ENCODE assay signal across 10 mouse cellular contexts in genomic region chr15:97003851-97004524, GRCm38 (mm10). TPM values are rescaled to one million over a fixed set of nuclear protein-coding genes. Genes with fewer than 3 reads are reported as not detected.
DNase-seq lines count a peak whose midpoint lies in the region; ATAC-seq and TF ChIP-seq lines count a peak whose summit lies in the region.
"Had no signal": no experiment of that assay in that cellular context is flagged by ENCODE, and none has a peak within 500 bp of the region (broad histone marks: within the 10 kb centered on the region; RNA-seq: fewer than 3 reads in every experiment).

No protein-coding gene starts in this region.

- no peak overlapping the region for H3K4me2 ChIP-seq in intestine, postnatal 0 days (replicated peaks; ENCODE audit: low read depth)
- H3K4me2 ChIP-seq in lung, postnatal 0 days (replicated peaks; ENCODE audit: low read depth, low read length), result no peak overlapping the region

- no peaks in the 10 kb centered on the region for H3K9me3 ChIP-seq in intestine, postnatal 0 days (ENCODE audit: control insufficient read depth)
- no peaks in the 10 kb centered on the region for H3K9me3 ChIP-seq in lung, postnatal 0 days (ENCODE audit: low read length)
- H3K9me3 ChIP-seq: forebrain, embryonic 13.5 days; midbrain, embryonic 13.5 days had no signal

- H3K4me3 ChIP-seq in intestine, postnatal 0 days (ENCODE audit: low read depth, low read length), result no peak overlapping the region
- no peak overlapping the region for H3K4me3 ChIP-seq in lung, postnatal 0 days (ENCODE audit: low read depth, low read length)
- H3K4me3 ChIP-seq: forebrain, embryonic 13.5 days had no signal

- peak; percentile 54 for DNase-seq in embryo, embryonic 10.5 days (ENCODE audit: low spot score)
- DNase-seq in gastrocnemius, adult 8-10 months (ENCODE audit: low spot score in 2 of 2), result peak; percentile 24 to 51
- peak; percentile 93 for DNase-seq in lung, postnatal 0 days (ENCODE audit: low spot score)
- no peak for DNase-seq in left cerebral cortex, adult 9 months (ENCODE audit: low spot score in 2 of 2)
- DNase-seq in layer of hippocampus, adult 9-10 months (ENCODE audit: low spot score), result no peak
- DNase-seq in spleen, adult 12 weeks (ENCODE audit: low spot score), result no peak
- DNase-seq in T-cell, adult 2 months (ENCODE audit: low spot score), result no peak

- H3K36me3 ChIP-seq in intestine, postnatal 0 days (ENCODE audit: control insufficient read depth, insufficient read depth), result no peaks in the 10 kb centered on the region
- no peaks in the 10 kb centered on the region for H3K36me3 ChIP-seq in lung, postnatal 0 days (ENCODE audit: insufficient read depth, low read length)
- H3K36me3 ChIP-seq: midbrain, embryonic 13.5 days had no signal

- WGBS in intestine, postnatal 0 days, result 46% methylated on average over 10 of the region's 10 CpGs
- WGBS in lung, postnatal 0 days, result 24% methylated on average over 10 of the region's 10 CpGs

- H3K9ac ChIP-seq in intestine, postnatal 0 days (ENCODE audit: low read depth, low read length), result no peak overlapping the region
- no peak overlapping the region for H3K9ac ChIP-seq in lung, postnatal 0 days (replicated peaks; ENCODE audit: low read depth)
- H3K9ac ChIP-seq: forebrain, embryonic 13.5 days; midbrain, embryonic 13.5 days had no signal

- TF ChIP-seq CTCF in intestine, postnatal 0 days (IDR thresholded peaks at IDR 0.05; ENCODE audit: low read depth), result 0 out of 2 replicates have a peak, but pooled peaks have one; percentile 19
- TF ChIP-seq CTCF in lung, postnatal 0 days (IDR thresholded peaks at IDR 0.05), result peak; percentile 45

- H3K4me1 ChIP-seq in intestine, postnatal 0 days (replicated peaks; ENCODE audit: control insufficient read depth, insufficient read depth, low read length), result 0 out of 2 replicates have a peak, but pooled peaks cover 5% of the 10 kb centered on the region
- peaks cover 5% of the 10 kb centered on the region; the same call in 1 of the 2 replicates for H3K4me1 ChIP-seq in lung, postnatal 0 days (ENCODE audit: insufficient read depth, low read depth, low read length)
- H3K4me1 ChIP-seq: forebrain, embryonic 13.5 days; midbrain, embryonic 13.5 days had no signal

- no peaks in the 10 kb centered on the region for H3K27me3 ChIP-seq in intestine, postnatal 0 days (replicated peaks; ENCODE audit: control insufficient read depth, insufficient read depth, low read length)
- no peaks in the 10 kb centered on the region for H3K27me3 ChIP-seq in lung, postnatal 0 days (replicated peaks; ENCODE audit: insufficient read depth, low read length)
- H3K27me3 ChIP-seq: forebrain, embryonic 13.5 days; midbrain, embryonic 13.5 days had no signal

- TF ChIP-seq EP300 in lung, postnatal 0 days (IDR thresholded peaks at IDR 0.05), result peak; percentile 97

- no peak for ATAC-seq in intestine, postnatal 0 days
- ATAC-seq in lung, postnatal 0 days, result peak; percentile 91
- ATAC-seq: forebrain, embryonic 13.5 days; midbrain, embryonic 13.5 days had no signal

- H3K27ac ChIP-seq in intestine, postnatal 0 days (ENCODE audit: low read depth, low read length), result no peak overlapping the region
- H3K27ac ChIP-seq in lung, postnatal 0 days (ENCODE audit: low read length), result peak overlapping the region; percentile 55
- H3K27ac ChIP-seq: forebrain, embryonic 13.5 days; midbrain, embryonic 13.5 days had no signal

RNA-seq across cellular contexts. Expression of gene Slc38a4, which starts 51.8 kb away (rescaled TPM):
- total RNA-seq in gastrocnemius, adult 8-10 months (2022), result 100 to 1,000 TPM; 122 to 173 (median 146) TPM
- polyA plus RNA-seq in intestine, postnatal 0 days (2015; fragmentation: Nextera tagmentation; extraction: Ambion mirVana), result 8.8 and 11.4 TPM in 2 replicates
- 15.6 and 23.9 TPM in 2 replicates for polyA plus RNA-seq in lung, postnatal 0 days (2015; fragmentation: Nextera tagmentation; extraction: Ambion mirVana)

Comparison
In these comparisons a context has a peak if more than half of its experiments do, and no peak if none do; other contexts are left out.
1. DNase-seq: peak in embryo, embryonic 10.5 days (single experiment), gastrocnemius, adult 8-10 months (2 of 2) and lung, postnatal 0 days (single experiment); none in left cerebral cortex, adult 9 months (0 of 2), layer of hippocampus, adult 9-10 months (single experiment), spleen, adult 12 weeks (single experiment) and T-cell, adult 2 months (single experiment).